Comparison of ENCODE assay signal across 33 mouse cellular contexts in the genomic region with DNA sequence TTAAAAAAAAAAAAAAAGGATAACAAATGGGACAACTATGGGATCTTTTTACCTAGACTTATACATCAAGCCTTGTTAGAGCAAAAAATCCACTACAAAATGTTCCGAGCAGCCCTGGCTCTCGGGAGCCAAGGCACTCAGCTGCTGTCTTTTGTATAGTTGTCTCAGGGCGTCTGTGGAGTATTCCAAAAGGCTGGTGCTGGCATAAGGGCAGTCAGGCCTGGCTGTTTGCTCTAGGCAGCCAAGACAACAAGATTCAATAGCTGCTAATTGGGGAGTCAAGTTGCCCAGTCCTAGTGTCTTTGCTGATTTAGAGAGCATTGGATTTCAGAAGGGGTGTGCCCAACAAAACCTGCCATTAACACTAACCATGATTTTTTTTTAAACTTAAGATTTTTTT. TPM values are rescaled to one million over a fixed set of nuclear protein-coding genes. Genes with fewer than 3 reads are reported as not detected.
DNase-seq lines count a peak whose midpoint lies in the region; ATAC-seq and TF ChIP-seq lines count a peak whose summit lies in the region.
"Had no signal": no experiment of that assay in that cellular context is flagged by ENCODE, and none has a peak within 500 bp of the region (broad histone marks: within the 10 kb centered on the region; RNA-seq: fewer than 3 reads in every experiment).

No protein-coding gene starts in this region.

- no peak overlapping the region for H3K4me3 ChIP-seq in forebrain, embryonic 15.5 days
- H3K4me3 ChIP-seq in forebrain, embryonic 10.5 days = no peak overlapping the region
- no peak overlapping the region for H3K4me3 ChIP-seq in hindbrain, embryonic 13.5 days
- no peak overlapping the region for H3K4me3 ChIP-seq in hindbrain, embryonic 11.5 days (ENCODE audit: low read depth, low read length)
- H3K4me3 ChIP-seq in left cerebral cortex, adult 2 months = no peak overlapping the region
- H3K4me3 ChIP-seq: embryonic facial prominence, embryonic 12.5 days; embryonic facial prominence, embryonic 15.5 days; hindbrain, embryonic 15.5 days; intestine, embryonic 15.5 days had no signal

- 38% methylated on average over 3 of the region's 3 CpGs for WGBS in forebrain, embryonic 15.5 days
- 66% methylated on average over 3 of the region's 3 CpGs for WGBS in forebrain, embryonic 10.5 days
- 57% methylated on average over 3 of the region's 3 CpGs for WGBS in hindbrain, embryonic 13.5 days
- 58% methylated on average over 3 of the region's 3 CpGs for WGBS in hindbrain, embryonic 11.5 days

- peaks cover 23% of the 10 kb centered on the region for H3K36me3 ChIP-seq in forebrain, embryonic 15.5 days
- peaks cover 27% of the 10 kb centered on the region for H3K36me3 ChIP-seq in forebrain, embryonic 10.5 days (replicated peaks)
- peaks cover 26% of the 10 kb centered on the region for H3K36me3 ChIP-seq in hindbrain, embryonic 13.5 days
- no peaks in the 10 kb centered on the region for H3K36me3 ChIP-seq in hindbrain, embryonic 11.5 days (ENCODE audit: control insufficient read depth, insufficient read depth, low read length)
- H3K36me3 ChIP-seq: intestine, embryonic 15.5 days had no signal

- H3K27ac ChIP-seq in forebrain, embryonic 15.5 days (replicated peaks) = 0 out of 2 replicates have a peak overlapping the region, but pooled peaks have one; percentile 29
- H3K27ac ChIP-seq in forebrain, embryonic 10.5 days = no peak overlapping the region
- H3K27ac ChIP-seq in hindbrain, embryonic 13.5 days = no peak overlapping the region
- H3K27ac ChIP-seq in hindbrain, embryonic 11.5 days (ENCODE audit: low read depth, low read length) = no peak overlapping the region
- H3K27ac ChIP-seq in left cerebral cortex, adult 2 months = no peak overlapping the region
- H3K27ac ChIP-seq: embryonic facial prominence, embryonic 12.5 days; embryonic facial prominence, embryonic 15.5 days; hindbrain, embryonic 15.5 days; intestine, embryonic 15.5 days had no signal

- no peak overlapping the region for H3K9ac ChIP-seq in forebrain, embryonic 15.5 days (replicated peaks)
- peak overlapping the region; percentile 24; the same call in 1 of the 2 replicates for H3K9ac ChIP-seq in hindbrain, embryonic 13.5 days
- H3K9ac ChIP-seq in hindbrain, embryonic 11.5 days (ENCODE audit: low read depth, low read length) = no peak overlapping the region
- H3K9ac ChIP-seq: embryonic facial prominence, embryonic 12.5 days; embryonic facial prominence, embryonic 15.5 days; hindbrain, embryonic 15.5 days; intestine, embryonic 15.5 days had no signal

- no peaks in the 10 kb centered on the region for H3K27me3 ChIP-seq in forebrain, embryonic 15.5 days
- peaks cover 12% of the 10 kb centered on the region; the same call in 1 of the 2 replicates for H3K27me3 ChIP-seq in forebrain, embryonic 10.5 days (ENCODE audit: poor library complexity, severe bottlenecking)
- H3K27me3 ChIP-seq in hindbrain, embryonic 13.5 days = 0 out of 2 replicates have a peak, but pooled peaks cover 4% of the 10 kb centered on the region
- H3K27me3 ChIP-seq in hindbrain, embryonic 11.5 days (ENCODE audit: control insufficient read depth, insufficient read depth, low read length) = no peaks in the 10 kb centered on the region; the same call in 1 of the 2 replicates
- H3K27me3 ChIP-seq: embryonic facial prominence, embryonic 15.5 days; hindbrain, embryonic 15.5 days; intestine, embryonic 15.5 days had no signal

- H3K4me2 ChIP-seq in forebrain, embryonic 15.5 days (replicated peaks) = no peak overlapping the region
- H3K4me2 ChIP-seq in hindbrain, embryonic 13.5 days = no peak overlapping the region
- no peak overlapping the region for H3K4me2 ChIP-seq in hindbrain, embryonic 11.5 days (replicated peaks; ENCODE audit: low read depth, low read length)
- H3K4me2 ChIP-seq: embryonic facial prominence, embryonic 12.5 days; embryonic facial prominence, embryonic 15.5 days; heart, embryonic 11.5 days; hindbrain, embryonic 15.5 days; intestine, embryonic 15.5 days had no signal

- 0 out of 2 replicates have a peak, but pooled peaks have one; percentile 18 for ATAC-seq in forebrain, embryonic 15.5 days (replicated peaks)
- no peak for ATAC-seq in hindbrain, embryonic 13.5 days (ENCODE audit: low FRiP score)
- ATAC-seq in hindbrain, embryonic 11.5 days (ENCODE audit: low FRiP score) = no peak
- no peak for ATAC-seq in granulocyte monocyte progenitor cell, adult 5-6 weeks (replicated peaks; ENCODE audit: poor library complexity, severe bottlenecking)
- ATAC-seq: CD4-positive, CD25-positive, alpha-beta regulatory T cell, adult 4 months; intestine, embryonic 15.5 days had no signal

- no peak for DNase-seq in forebrain, embryonic 10.5 days (ENCODE audit: extremely low spot score, low spot score)
- no peak for DNase-seq in hindbrain, embryonic 11.5 days (ENCODE audit: low spot score)
- peak; percentile 42 for DNase-seq in left cerebral cortex, postnatal 4 days
- DNase-seq in left cerebral cortex, adult 2 months (ENCODE audit: extremely low spot score in 1 of 2, low spot score in 2 of 2) = no peak
- DNase-seq: adrenal gland, adult 2 months; adrenal gland, postnatal 14 days; cerebellum, adult 11-12 months; cerebellum, adult 8-10 months; cerebellum, postnatal 14 days; gastrocnemius, postnatal 10 days; gastrocnemius, postnatal 36 days; heart, adult 11 months; kidney, adult 11 months; kidney, adult 8-10 months had no signal

- H3K4me1 ChIP-seq in forebrain, embryonic 15.5 days = no peaks in the 10 kb centered on the region
- H3K4me1 ChIP-seq in forebrain, embryonic 10.5 days = peaks cover 20% of the 10 kb centered on the region
- H3K4me1 ChIP-seq in hindbrain, embryonic 13.5 days (replicated peaks) = no peaks in the 10 kb centered on the region
- no peaks in the 10 kb centered on the region for H3K4me1 ChIP-seq in hindbrain, embryonic 11.5 days (replicated peaks; ENCODE audit: control insufficient read depth, insufficient read depth, low read length)
- H3K4me1 ChIP-seq: embryonic facial prominence, embryonic 12.5 days; embryonic facial prominence, embryonic 15.5 days; intestine, embryonic 15.5 days had no signal

- H3K9me3 ChIP-seq in forebrain, embryonic 15.5 days = no peaks in the 10 kb centered on the region
- no peaks in the 10 kb centered on the region for H3K9me3 ChIP-seq in forebrain, embryonic 10.5 days
- no peaks in the 10 kb centered on the region for H3K9me3 ChIP-seq in hindbrain, embryonic 13.5 days
- no peaks in the 10 kb centered on the region for H3K9me3 ChIP-seq in hindbrain, embryonic 11.5 days (ENCODE audit: control insufficient read depth, low read length)
- H3K9me3 ChIP-seq: embryonic facial prominence, embryonic 12.5 days; embryonic facial prominence, embryonic 15.5 days; hindbrain, embryonic 15.5 days; intestine, embryonic 15.5 days had no signal

- no peak for TF ChIP-seq CTCF in left cerebral cortex, adult 2 months (IDR thresholded peaks at IDR 0.05)

- intact Hi-C loops in left cerebral cortex, postnatal 4 days (cut with DNase I) = loop anchor here (5.0 kb wide), 1 partner anchor 51 kb away; no protein-coding TSS in a partner anchor
- intact Hi-C loops in left cerebral cortex, adult 2 months (cut with DNase I) = no loop called here

RNA-seq across cellular contexts. Expression of gene Gm853, which starts 26.4 kb away (rescaled TPM):
- 0.15 and 0.34 TPM in 2 replicates for polyA plus RNA-seq in forebrain, embryonic 15.5 days (2015; fragmentation: Nextera tagmentation; extraction: Ambion mirVana)
- not detected in 2 replicates for polyA plus RNA-seq in forebrain, embryonic 10.5 days (2016; fragmentation: Nextera tagmentation; extraction: Ambion mirVana)
- 0.67 and 1.4 TPM in 2 replicates for polyA plus RNA-seq in hindbrain, embryonic 13.5 days (2015; fragmentation: Nextera tagmentation; extraction: Ambion mirVana)
- 0.45 and 1.2 TPM in 2 replicates for polyA plus RNA-seq in hindbrain, embryonic 11.5 days (2014; fragmentation: Nextera tagmentation; extraction: Ambion mirVana)
- not detected for total RNA-seq in left cerebral cortex, postnatal 4 days (2021)
- total RNA-seq in left cerebral cortex, adult 2 months (2021) = not detected
- not detected in 2 replicates for total RNA-seq in granulocyte monocyte progenitor cell, adult 5-6 weeks (2014; fragmentation: Nextera tagmentation)
- not detected in 2 replicates for total RNA-seq in granulocyte monocyte progenitor cell, adult 5-6 weeks (2017)
- total RNA-seq: adrenal gland, adult 2 months; adrenal gland, postnatal 14 days; adrenal gland, postnatal 4 days; common myeloid progenitor, adult 5-6 weeks; gastrocnemius, adult 18-20 months; gastrocnemius, postnatal 10 days; gastrocnemius, postnatal 36 days; heart, adult 8-10 months; heart, postnatal 25 days; hematopoietic stem cell, adult 5-6 weeks; MEL had no signal
- polyA plus RNA-seq: adrenal gland, adult 2 months; C2C12; CD4-positive, CD25-positive, alpha-beta regulatory T cell, adult 4 months; embryonic facial prominence, embryonic 12.5 days; embryonic facial prominence, embryonic 15.5 days; heart, embryonic 11.5 days; heart, embryonic 14.5 days; heart, postnatal 0 days; intestine, embryonic 15.5 days had no signal

RNA-seq across cellular contexts. Expression of gene Serinc2, which starts 30.4 kb away (rescaled TPM):
- 87.4 and 97.3 TPM in 2 replicates for polyA plus RNA-seq in forebrain, embryonic 15.5 days (2015; fragmentation: Nextera tagmentation; extraction: Ambion mirVana)
- 53.3 and 63.2 TPM in 2 replicates for polyA plus RNA-seq in forebrain, embryonic 10.5 days (2016; fragmentation: Nextera tagmentation; extraction: Ambion mirVana)
- 61.3 and 62.7 TPM in 2 replicates for polyA plus RNA-seq in hindbrain, embryonic 13.5 days (2015; fragmentation: Nextera tagmentation; extraction: Ambion mirVana)
- polyA plus RNA-seq in hindbrain, embryonic 11.5 days (2014; fragmentation: Nextera tagmentation; extraction: Ambion mirVana) = 57.9 and 58.8 TPM in 2 replicates
- total RNA-seq in left cerebral cortex, postnatal 4 days (2021) = 1 to 10 TPM; 8.5 to 9.2 TPM
- 10 to 100 TPM in 1 of 2 experiments, 1 to 10 TPM in 1; 6.5 to 11.9 TPM for total RNA-seq in left cerebral cortex, adult 2 months (2021)
- not detected in 2 replicates for total RNA-seq in granulocyte monocyte progenitor cell, adult 5-6 weeks (2014; fragmentation: Nextera tagmentation)
- not detected in 2 replicates for total RNA-seq in granulocyte monocyte progenitor cell, adult 5-6 weeks (2017)
- total RNA-seq: common myeloid progenitor, adult 5-6 weeks; hematopoietic stem cell, adult 5-6 weeks; MEL had no signal

RNA-seq across cellular contexts. Expression of gene Fabp3, which starts 59.8 kb away (rescaled TPM):
- 95.6 and 102 TPM in 2 replicates for polyA plus RNA-seq in forebrain, embryonic 15.5 days (2015; fragmentation: Nextera tagmentation; extraction: Ambion mirVana)
- polyA plus RNA-seq in forebrain, embryonic 10.5 days (2016; fragmentation: Nextera tagmentation; extraction: Ambion mirVana) = 16.2 and 18.8 TPM in 2 replicates
- 146 and 148 TPM in 2 replicates for polyA plus RNA-seq in hindbrain, embryonic 13.5 days (2015; fragmentation: Nextera tagmentation; extraction: Ambion mirVana)
- polyA plus RNA-seq in hindbrain, embryonic 11.5 days (2014; fragmentation: Nextera tagmentation; extraction: Ambion mirVana) = 27.7 and 29.4 TPM in 2 replicates
- 100 to 1,000 TPM; 192 to 199 TPM for total RNA-seq in left cerebral cortex, postnatal 4 days (2021)
- 100 to 1,000 TPM; 124 to 126 TPM for total RNA-seq in left cerebral cortex, adult 2 months (2021)
- total RNA-seq in granulocyte monocyte progenitor cell, adult 5-6 weeks (2014; fragmentation: Nextera tagmentation) = not detected in 2 replicates
- not detected in 2 replicates for total RNA-seq in granulocyte monocyte progenitor cell, adult 5-6 weeks (2017)
- total RNA-seq: common myeloid progenitor, adult 5-6 weeks; hematopoietic stem cell, adult 5-6 weeks; MEL had no signal
- polyA plus RNA-seq: CD4-positive, CD25-positive, alpha-beta regulatory T cell, adult 4 months had no signal

RNA-seq across cellular contexts. Expression of gene Gm10570, which starts 59.8 kb away (rescaled TPM):
- polyA plus RNA-seq in forebrain, embryonic 15.5 days (2015; fragmentation: Nextera tagmentation; extraction: Ambion mirVana) = 0.55 and 1.1 TPM in 2 replicates
- polyA plus RNA-seq in forebrain, embryonic 10.5 days (2016; fragmentation: Nextera tagmentation; extraction: Ambion mirVana) = not detected in 2 replicates
- polyA plus RNA-seq in hindbrain, embryonic 13.5 days (2015; fragmentation: Nextera tagmentation; extraction: Ambion mirVana) = 0.71 and 0.73 TPM in 2 replicates
- polyA plus RNA-seq in hindbrain, embryonic 11.5 days (2014; fragmentation: Nextera tagmentation; extraction: Ambion mirVana) = not detected in 2 replicates
- 1 to 10 TPM; 1.0 to 1.7 TPM for total RNA-seq in left cerebral cortex, postnatal 4 days (2021)
- total RNA-seq in left cerebral cortex, adult 2 months (2021) = 1 to 10 TPM; 1.0 to 2.3 TPM
- total RNA-seq in granulocyte monocyte progenitor cell, adult 5-6 weeks (2014; fragmentation: Nextera tagmentation) = not detected in 2 replicates
- total RNA-seq in granulocyte monocyte progenitor cell, adult 5-6 weeks (2017) = not detected in 2 replicates
- total RNA-seq: adrenal gland, adult 2 months; adrenal gland, postnatal 4 days; common myeloid progenitor, adult 5-6 weeks; gastrocnemius, postnatal 10 days; hematopoietic stem cell, adult 5-6 weeks; MEL had no signal
- polyA plus RNA-seq: C2C12; CD4-positive, CD25-positive, alpha-beta regulatory T cell, adult 4 months; embryonic facial prominence, embryonic 12.5 days; heart, embryonic 11.5 days; intestine, embryonic 15.5 days had no signal
